25 mouse cellular contexts compared by ENCODE assay signal in the genomic region with DNA sequence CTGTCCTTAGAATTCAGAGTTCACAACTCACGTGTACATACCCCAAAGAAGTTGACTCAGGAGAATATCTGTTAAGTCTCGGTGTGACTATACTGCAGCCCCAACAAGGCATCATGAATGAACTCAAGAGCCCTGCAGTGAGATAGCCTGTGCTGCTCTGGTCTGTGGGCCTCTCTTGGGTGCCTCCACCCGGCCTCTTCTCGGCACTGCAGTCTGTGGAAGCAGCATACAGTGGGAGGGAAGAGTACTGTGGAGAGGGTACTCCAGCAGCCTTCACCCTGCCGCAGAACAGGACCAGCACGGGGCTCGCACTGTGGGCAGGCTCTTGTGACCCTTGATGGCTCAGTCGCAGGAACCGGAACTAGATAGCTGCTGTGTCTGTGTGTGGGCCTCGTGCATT. TPM values are rescaled to one million over a fixed set of nuclear protein-coding genes. Genes with fewer than 3 reads are reported as not detected.
DNase-seq lines count a peak whose midpoint lies in the region; ATAC-seq and TF ChIP-seq lines count a peak whose summit lies in the region.
"Had no signal": no experiment of that assay in that cellular context is flagged by ENCODE, and none has a peak within 500 bp of the region (broad histone marks: within the 10 kb centered on the region; RNA-seq: fewer than 3 reads in every experiment).

No protein-coding gene starts in this region.

- no peaks in the 10 kb centered on the region for H3K9me3 ChIP-seq in embryonic facial prominence, embryonic 13.5 days
- H3K9me3 ChIP-seq in embryonic facial prominence, embryonic 10.5 days = no peaks in the 10 kb centered on the region
- no peaks in the 10 kb centered on the region for H3K9me3 ChIP-seq in hindbrain, postnatal 0 days (ENCODE audit: low read length)
- H3K9me3 ChIP-seq: G1E had no signal

- DNase-seq in embryonic facial prominence, embryonic 10.5 days (ENCODE audit: low spot score) = no peak
- DNase-seq in ES-CJ7 (ENCODE audit: low read depth, low spot score) (peak; percentile 41), R1 (ENCODE audit: low read depth, low spot score) (peak; percentile 69), ZHBTc4 (ENCODE audit: low read depth, low spot score) (peak; percentile 59)
- DNase-seq in testis, postnatal 14 days (ENCODE audit: low spot score) = no peak
- DNase-seq in adrenal gland, adult 2 months = no peak
- DNase-seq in hindbrain, postnatal 0 days (ENCODE audit: low spot score) = no peak
- DNase-seq: adrenal gland, adult 8-10 months; adrenal gland, postnatal 10 days; adrenal gland, postnatal 14 days; adrenal gland, postnatal 25 days; adrenal gland, postnatal 36 days; B cell, adult 2 months; cerebellum, adult 11 months; cerebellum, adult 11-12 months; cerebellum, adult 18-20 months; cerebellum, adult 2 months; cerebellum, adult 8-10 months; cerebellum, adult 9-10 months had no signal

- no peak overlapping the region for H3K4me3 ChIP-seq in embryonic facial prominence, embryonic 13.5 days
- no peak overlapping the region for H3K4me3 ChIP-seq in embryonic facial prominence, embryonic 10.5 days
- no peak overlapping the region for H3K4me3 ChIP-seq in hindbrain, postnatal 0 days (ENCODE audit: low read length)

- H3K4me1 ChIP-seq in embryonic facial prominence, embryonic 13.5 days = no peaks in the 10 kb centered on the region
- H3K4me1 ChIP-seq in embryonic facial prominence, embryonic 10.5 days = no peaks in the 10 kb centered on the region
- H3K4me1 ChIP-seq in hindbrain, postnatal 0 days (ENCODE audit: insufficient read depth, low read length) = no peaks in the 10 kb centered on the region

- ATAC-seq in embryonic facial prominence, embryonic 13.5 days (ENCODE audit: insufficient number of reproducible peaks, insufficient read depth, low FRiP score, low TSS enrichment, low read depth) = no peak
- ATAC-seq in hindbrain, postnatal 0 days = no peak
- ATAC-seq: activated CD4-positive, CD25-positive, alpha-beta regulatory T cell, adult 4 months; CD4-positive, CD25-positive, alpha-beta regulatory T cell, adult 4 months; Patski had no signal

- WGBS in embryonic facial prominence, embryonic 13.5 days = 89% methylated on average over 10 of the region's 10 CpGs
- 90% methylated on average over 10 of the region's 10 CpGs for WGBS in embryonic facial prominence, embryonic 10.5 days
- 88% methylated on average over 10 of the region's 10 CpGs for WGBS in hindbrain, postnatal 0 days

- H3K27me3 ChIP-seq in embryonic facial prominence, embryonic 13.5 days = no peaks in the 10 kb centered on the region
- H3K27me3 ChIP-seq in embryonic facial prominence, embryonic 10.5 days (replicated peaks; ENCODE audit: low read depth, poor library complexity, severe bottlenecking) = no peaks in the 10 kb centered on the region
- H3K27me3 ChIP-seq in hindbrain, postnatal 0 days (ENCODE audit: insufficient read depth, low read length) = no peaks in the 10 kb centered on the region
- H3K27me3 ChIP-seq: CH12.LX, Patski had no signal

- no peak overlapping the region for H3K27ac ChIP-seq in embryonic facial prominence, embryonic 13.5 days
- no peak overlapping the region for H3K27ac ChIP-seq in embryonic facial prominence, embryonic 10.5 days (replicated peaks)
- H3K27ac ChIP-seq in hindbrain, postnatal 0 days = no peak overlapping the region

- peaks cover 99% of the 10 kb centered on the region for H3K36me3 ChIP-seq in embryonic facial prominence, embryonic 13.5 days
- H3K36me3 ChIP-seq in embryonic facial prominence, embryonic 10.5 days (replicated peaks) = peaks cover 100% of the 10 kb centered on the region
- H3K36me3 ChIP-seq in hindbrain, postnatal 0 days (ENCODE audit: insufficient read depth, low read length) = peaks cover 97% of the 10 kb centered on the region

- TF ChIP-seq CTCF in hindbrain, postnatal 0 days (IDR thresholded peaks at IDR 0.05; ENCODE audit: low read depth) = no peak

- no peak overlapping the region for H3K4me2 ChIP-seq in embryonic facial prominence, embryonic 13.5 days
- H3K4me2 ChIP-seq in hindbrain, postnatal 0 days (ENCODE audit: low read depth, low read length) = no peak overlapping the region

- H3K9ac ChIP-seq in embryonic facial prominence, embryonic 13.5 days = peak overlapping the region; percentile 27; the same call in 1 of the 2 replicates
- no peak overlapping the region for H3K9ac ChIP-seq in hindbrain, postnatal 0 days (replicated peaks; ENCODE audit: low read length)

RNA-seq across cellular contexts. Expression of a gene that starts 20.8 kb away (rescaled TPM):
- polyA plus RNA-seq in embryonic facial prominence, embryonic 13.5 days (2015; fragmentation: Nextera tagmentation; extraction: Ambion mirVana) = 25.1 and 31.3 TPM in 2 replicates
- polyA plus RNA-seq in embryonic facial prominence, embryonic 10.5 days (2016; fragmentation: Nextera tagmentation; extraction: Ambion mirVana) = 22.4 and 22.5 TPM in 2 replicates
- total RNA-seq in adrenal gland, adult 2 months (2021) = 10 to 100 TPM; 32.5 to 40.4 TPM
- polyA plus RNA-seq in adrenal gland, adult 2 months (2012; rRNA removed) = 42.8 and 49.6 TPM in 2 replicates
- 41.2 and 41.8 TPM in 2 replicates for total RNA-seq in hindbrain, postnatal 0 days (2014; rRNA removed)
- polyA plus RNA-seq in hindbrain, postnatal 0 days (2015; fragmentation: Nextera tagmentation; extraction: Ambion mirVana) = 18.0 and 19.4 TPM in 2 replicates

RNA-seq across cellular contexts. Expression of a gene that starts 44.4 kb away (rescaled TPM):
- 68.9 and 69.4 TPM in 2 replicates for polyA plus RNA-seq in embryonic facial prominence, embryonic 13.5 days (2015; fragmentation: Nextera tagmentation; extraction: Ambion mirVana)
- polyA plus RNA-seq in embryonic facial prominence, embryonic 10.5 days (2016; fragmentation: Nextera tagmentation; extraction: Ambion mirVana) = 74.7 and 84.0 TPM in 2 replicates
- 100 to 1,000 TPM; 116 to 148 TPM for total RNA-seq in adrenal gland, adult 2 months (2021)
- 202 and 249 TPM in 2 replicates for polyA plus RNA-seq in adrenal gland, adult 2 months (2012; rRNA removed)
- total RNA-seq in hindbrain, postnatal 0 days (2014; rRNA removed) = 115 and 138 TPM in 2 replicates
- 90.8 and 92.5 TPM in 2 replicates for polyA plus RNA-seq in hindbrain, postnatal 0 days (2015; fragmentation: Nextera tagmentation; extraction: Ambion mirVana)

Comparison
In these comparisons a context has a peak if more than half of its experiments do, and no peak if none do; other contexts are left out.
1. DNase-seq: peak in ES-CJ7 (single experiment), R1 (single experiment) and ZHBTc4 (single experiment); none in embryonic facial prominence, embryonic 10.5 days (single experiment), testis, postnatal 14 days (single experiment), adrenal gland, adult 2 months (single experiment) and hindbrain, postnatal 0 days (single experiment).